Mouse (Mus musculus) kidney, embryonic 16.5 days (tissue): ENCODE data around the gene Tubb4a. TPM values are rescaled to one million over a fixed set of nuclear protein-coding genes. Genes with fewer than 3 reads are reported as not detected.

ENCODE experiments used
- ATAC-seq: fragments of 200-750 bp; cut with Nextera tagmentation; 2 replicates; pipeline ENCODE4 v1.8.0; 2017; ENCODE audit warnings: moderate TSS enrichment; ENCODE audit not compliant: low FRiP score, low TSS enrichment
- H3K27ac ChIP-seq: fragments of 300-500 bp; sonication (generic); 2 replicates; pipeline ENCODE4 v1.5.1; 2014; ENCODE audit warnings: low read length
- H3K27me3 ChIP-seq: fragments of 300-500 bp; sonication (generic); 2 replicates; pipeline ENCODE4 v1.6.1; 2014; ENCODE audit warnings: low read length, control low read depth, mixed read lengths; ENCODE audit not compliant: insufficient read depth
- H3K36me3 ChIP-seq: fragments of 300-500 bp; sonication (generic); 2 replicates; pipeline ENCODE4 v1.6.1; 2014; ENCODE audit warnings: low read length, control low read depth, mixed read lengths; ENCODE audit not compliant: insufficient read depth
- H3K4me1 ChIP-seq: fragments of 300-500 bp; sonication (generic); 2 replicates; pipeline ENCODE4 v1.6.1; 2014; ENCODE audit warnings: low read length, control low read depth, mixed read lengths; ENCODE audit not compliant: insufficient read depth
- H3K4me2 ChIP-seq: fragments of 300-500 bp; sonication (generic); replicated peaks from 2 replicates; pipeline ENCODE4 v1.6.1; 2014; ENCODE audit warnings: low read depth, low read length
- H3K4me3 ChIP-seq: fragments of 300-500 bp; sonication (generic); 2 replicates; pipeline ENCODE4 v1.5.1; 2014; ENCODE audit warnings: mild to moderate bottlenecking, low read length
- H3K9ac ChIP-seq: fragments of 300-500 bp; sonication (generic); replicated peaks from 2 replicates; pipeline ENCODE4 v1.6.1; 2014; ENCODE audit warnings: low read length
- H3K9me3 ChIP-seq: fragments of 300-500 bp; sonication (generic); 2 replicates; pipeline ENCODE4 v1.6.1; 2016; ENCODE audit warnings: low read length, control low read depth
- WGBS: fragments of 180-500 bp; shearing (Covaris S2); extraction: QIAGEN DNeasy Blood & Tissue Kit; methylation state at CpG from one replicate; pipeline ENCODE4 v1.1.7; 2014; 5-methylcytosine and 5-hydroxymethylcytosine counted together
- polyA plus RNA-seq: library from polyadenylated mRNA; unstranded; fragments of >200 nt; fragmentation: Nextera tagmentation; extraction: Ambion mirVana; gene quantifications from 2 replicates; pipeline ENCODE4 v1.2.1, GENCODE M21; 2015

Tubb4a gene
- polyA plus RNA-seq, 1 experiment from 2014 or later: 25.2 TPM

DNA sequence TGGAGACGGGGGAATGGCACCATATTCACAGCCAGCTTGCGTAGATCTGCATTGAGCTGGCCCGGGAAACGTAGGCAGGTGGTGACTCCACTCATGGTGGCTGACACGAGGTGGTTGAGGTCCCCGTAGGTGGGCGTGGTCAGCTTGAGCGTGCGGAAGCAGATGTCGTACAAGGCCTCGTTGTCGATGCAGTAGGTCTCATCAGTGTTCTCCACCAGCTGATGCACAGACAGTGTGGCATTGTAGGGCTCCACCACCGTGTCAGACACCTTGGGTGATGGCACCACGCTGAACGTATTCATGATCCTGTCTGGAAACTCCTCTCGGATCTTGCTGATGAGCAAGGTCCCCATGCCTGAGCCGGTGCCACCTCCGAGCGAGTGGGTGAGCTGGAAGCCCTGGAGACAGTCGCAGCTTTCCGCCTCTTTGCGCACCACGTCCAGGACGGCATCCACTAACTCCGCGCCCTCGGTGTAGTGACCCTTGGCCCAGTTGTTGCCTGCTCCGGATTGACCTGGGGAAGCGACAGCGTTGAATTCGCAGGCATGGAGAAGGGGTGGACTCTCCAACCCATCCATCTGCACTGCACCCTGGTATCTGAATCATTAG, 6.2 kb downstream of the Tubb4a start:
- Histone ChIP-seq H3K9ac (no peak overlapping the region), H3K27me3 (no peaks in the 10 kb centered on the region), H3K4me3 (no peak overlapping the region), H3K4me1 (no peaks in the 10 kb centered on the region), H3K9me3 (no peaks in the 10 kb centered on the region), H3K4me2 (no peak overlapping the region), H3K27ac (no peak overlapping the region), H3K36me3 (peaks cover 7% of the 10 kb centered on the region; the same call in 1 of the 2 replicates)
- 93% methylated on average over 31 of the region's 31 CpGs for WGBS
- no peak for ATAC-seq

DNA sequence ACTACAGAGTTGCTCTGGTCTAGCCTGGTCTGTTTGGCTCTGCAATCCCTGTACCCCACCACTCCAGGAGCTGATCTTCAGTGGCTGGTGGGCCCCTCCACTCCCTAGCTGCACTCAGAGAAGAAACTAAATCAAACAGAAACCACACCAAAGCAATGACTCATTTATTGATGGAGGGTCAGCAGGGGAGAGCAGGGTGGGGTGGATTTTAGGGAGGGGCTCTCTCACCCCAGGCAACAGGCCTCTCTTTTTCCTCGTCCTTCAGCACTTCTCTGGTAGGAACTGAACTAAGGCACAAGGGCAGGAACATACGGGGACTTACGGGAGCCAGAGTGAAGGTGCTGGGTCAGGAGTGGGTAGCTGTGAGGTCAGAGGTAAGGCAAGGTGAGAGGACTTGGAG, 7.7 kb downstream of the Tubb4a start:
- WGBS: 76% methylated on average over 3 of the region's 3 CpGs
- peaks cover 7% of the 10 kb centered on the region; the same call in 1 of the 2 replicates for H3K36me3 ChIP-seq
- no peaks in the 10 kb centered on the region for H3K9me3 ChIP-seq
- H3K4me2 ChIP-seq: no peak overlapping the region
- H3K4me3 ChIP-seq: no peak overlapping the region
- no peaks in the 10 kb centered on the region for H3K4me1 ChIP-seq
- no peaks in the 10 kb centered on the region for H3K27me3 ChIP-seq
- no peak for ATAC-seq
- no peak overlapping the region for H3K27ac ChIP-seq
- H3K9ac ChIP-seq: no peak overlapping the region

DNA sequence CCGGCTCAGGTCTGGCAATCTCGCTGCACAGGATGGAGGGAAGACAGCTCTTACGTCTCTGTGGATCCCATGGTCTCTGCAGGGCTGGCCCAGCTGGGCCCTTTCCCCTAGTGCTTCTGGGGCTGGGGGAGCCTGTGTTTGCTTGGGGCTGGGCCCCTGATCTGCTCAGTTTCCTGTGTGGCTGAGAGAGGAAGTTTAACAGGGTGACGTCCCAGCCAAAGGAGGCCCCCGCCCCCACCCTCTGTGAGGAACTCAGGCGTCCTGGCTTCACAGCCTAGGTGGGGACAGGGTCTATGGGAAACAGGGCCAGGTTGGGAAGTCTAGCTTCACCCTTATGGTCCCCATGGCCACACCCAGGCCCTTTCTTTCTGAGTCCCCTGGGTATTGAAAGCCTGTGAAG, 9.2 kb downstream of the Tubb4a start, which contains the start of gene Dennd1c:
TSS of gene Dennd1c (minus strand) at position 179 of the 400 bp plus-strand sequence.
- Histone ChIP-seq H3K9me3 (no peaks in the 10 kb centered on the region), H3K27ac (no peak within 1 kb of the TSS), H3K9ac (no peak within 1 kb of the TSS; the same call in 1 of the 2 replicates), H3K4me2 (no peak within 1 kb of the TSS), H3K4me1 (no peaks in the 10 kb centered on the region), H3K4me3 (no peak within 1 kb of the TSS), H3K36me3 (peaks cover 7% of the 10 kb centered on the region; the same call in 1 of the 2 replicates), H3K27me3 (no peaks in the 10 kb centered on the region)
- 0 out of 2 replicates have a peak, but pooled peaks have one; percentile 25 for ATAC-seq
- 46% methylated on average over 6 of the region's 6 CpGs for whole genome bisulfite sequencing

DNA sequence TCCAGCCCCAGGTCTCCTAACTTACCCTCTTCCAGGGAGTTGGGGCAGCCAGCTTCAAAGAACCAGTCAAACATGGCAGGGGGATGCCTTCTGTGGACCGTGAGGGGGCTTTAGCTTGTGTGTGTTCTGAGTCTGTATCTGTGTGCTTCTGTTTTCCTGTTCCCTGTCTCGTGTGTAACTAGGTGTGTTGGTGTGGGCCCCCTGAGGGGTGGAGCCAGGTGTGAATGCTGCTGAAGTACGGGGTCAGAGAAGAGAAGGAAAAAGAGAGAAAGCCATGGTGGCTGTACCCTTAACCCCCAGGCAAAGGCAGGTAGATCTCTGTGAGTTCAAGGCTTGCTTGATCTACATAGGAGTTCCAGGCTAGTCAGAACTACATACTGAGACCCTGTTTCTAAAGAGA, 10.7 kb downstream of the Tubb4a start:
- no peak overlapping the region for H3K9ac ChIP-seq
- H3K27me3 ChIP-seq: no peaks in the 10 kb centered on the region
- no peak overlapping the region for H3K27ac ChIP-seq
- no peak for ATAC-seq
- no peaks in the 10 kb centered on the region for H3K4me1 ChIP-seq
- H3K4me3 ChIP-seq: no peak overlapping the region
- H3K9me3 ChIP-seq: no peaks in the 10 kb centered on the region
- peaks cover 7% of the 10 kb centered on the region; the same call in 1 of the 2 replicates for H3K36me3 ChIP-seq
- WGBS: 68% methylated on average over 3 of the region's 3 CpGs
- no peak overlapping the region for H3K4me2 ChIP-seq

DNA sequence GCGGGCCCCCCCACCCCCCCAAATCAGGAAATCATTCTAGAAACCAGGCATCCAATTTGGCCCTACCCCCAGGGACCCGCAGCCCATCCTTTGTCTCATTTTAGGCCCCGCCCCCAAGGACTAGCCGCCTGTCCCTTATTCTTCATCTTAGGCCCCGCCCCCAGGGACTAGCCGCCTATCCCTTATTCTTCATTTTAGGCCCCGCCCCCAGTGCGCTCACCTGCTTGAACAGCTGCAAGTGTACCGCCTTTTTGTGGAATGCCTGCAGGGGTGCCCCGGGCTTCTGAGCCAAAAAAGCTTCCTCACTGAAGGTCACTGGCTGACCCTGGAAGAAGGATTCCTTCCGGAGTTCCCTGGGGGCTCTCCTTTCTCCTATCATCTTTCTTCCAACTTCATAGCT, 16.9 kb downstream of the Tubb4a start:
- Histone ChIP-seq H3K9me3 (no peaks in the 10 kb centered on the region), H3K36me3 (no peaks in the 10 kb centered on the region), H3K4me1 (peaks cover 8% of the 10 kb centered on the region; the same call in 1 of the 2 replicates), H3K4me3 (peak overlapping the region; percentile 36), H3K27ac (no peak overlapping the region), H3K4me2 (peak overlapping the region; percentile 43), H3K27me3 (peaks cover 3% of the 10 kb centered on the region; the same call in 1 of the 2 replicates), H3K9ac (no peak overlapping the region)
- peak; percentile 78 for ATAC-seq
- whole genome bisulfite sequencing: 2% methylated on average over 11 of the region's 11 CpGs

DNA sequence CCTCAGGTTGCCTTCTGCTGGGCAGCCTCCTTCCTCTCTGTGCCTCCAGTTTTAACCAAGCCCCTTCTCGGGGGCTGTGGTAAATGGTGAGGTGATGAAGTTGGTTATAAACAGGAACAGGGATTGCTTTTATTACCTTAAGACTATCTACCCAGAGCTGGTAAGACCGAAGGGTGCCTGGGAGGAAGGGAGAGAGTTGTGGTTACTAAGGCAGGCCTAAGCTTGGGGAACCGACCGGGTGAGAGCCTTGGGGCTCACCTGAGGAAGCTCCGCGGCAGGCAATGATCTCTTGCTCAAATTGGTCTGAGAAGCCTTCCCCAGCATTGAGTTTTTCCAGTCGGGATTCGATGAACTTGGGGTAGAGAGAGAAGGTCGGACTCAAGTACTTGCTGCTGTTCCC, 17.3 kb downstream of the Tubb4a start:
- Histone ChIP-seq H3K36me3 (no peaks in the 10 kb centered on the region), H3K27me3 (peaks cover 3% of the 10 kb centered on the region; the same call in 1 of the 2 replicates), H3K27ac (no peak overlapping the region), H3K9me3 (no peaks in the 10 kb centered on the region), H3K9ac (peak overlapping the region; percentile 45; the same call in 1 of the 2 replicates), H3K4me2 (peak overlapping the region; percentile 43), H3K4me1 (peaks cover 8% of the 10 kb centered on the region; the same call in 1 of the 2 replicates), H3K4me3 (peak overlapping the region; percentile 36)
- ATAC-seq: peak; percentile 28; the same call in 1 of the 2 replicates
- WGBS: 10% methylated on average over 9 of the region's 9 CpGs

DNA sequence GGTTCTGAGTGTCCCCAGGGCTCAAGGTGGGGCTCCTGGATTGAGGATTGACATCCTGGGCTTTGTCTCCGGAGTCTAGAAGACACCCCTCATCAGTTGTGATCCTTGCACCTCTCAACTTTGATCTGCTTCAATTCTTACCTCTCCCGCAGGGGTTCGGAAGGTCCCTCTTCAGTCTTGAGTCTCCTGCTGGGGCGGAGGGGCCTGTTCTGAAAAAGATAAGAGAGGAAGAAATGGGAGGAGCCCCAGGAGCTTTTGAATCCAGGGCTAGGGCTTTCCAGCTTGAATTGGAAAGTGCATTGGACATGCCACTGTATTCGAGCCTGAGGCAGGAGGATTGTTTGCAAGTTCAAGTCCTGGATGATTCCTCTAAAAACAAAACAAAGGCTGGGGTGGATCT, 20.7 kb downstream of the Tubb4a start:
- Histone ChIP-seq H3K27me3 (peaks cover 20% of the 10 kb centered on the region), H3K4me1 (peaks cover 11% of the 10 kb centered on the region), H3K36me3 (no peaks in the 10 kb centered on the region), H3K4me2 (no peak overlapping the region), H3K9ac (no peak overlapping the region), H3K9me3 (no peaks in the 10 kb centered on the region), H3K27ac (no peak overlapping the region), H3K4me3 (no peak overlapping the region)
- 72% methylated on average over 5 of the region's 5 CpGs for WGBS
- ATAC-seq: no peak

DNA sequence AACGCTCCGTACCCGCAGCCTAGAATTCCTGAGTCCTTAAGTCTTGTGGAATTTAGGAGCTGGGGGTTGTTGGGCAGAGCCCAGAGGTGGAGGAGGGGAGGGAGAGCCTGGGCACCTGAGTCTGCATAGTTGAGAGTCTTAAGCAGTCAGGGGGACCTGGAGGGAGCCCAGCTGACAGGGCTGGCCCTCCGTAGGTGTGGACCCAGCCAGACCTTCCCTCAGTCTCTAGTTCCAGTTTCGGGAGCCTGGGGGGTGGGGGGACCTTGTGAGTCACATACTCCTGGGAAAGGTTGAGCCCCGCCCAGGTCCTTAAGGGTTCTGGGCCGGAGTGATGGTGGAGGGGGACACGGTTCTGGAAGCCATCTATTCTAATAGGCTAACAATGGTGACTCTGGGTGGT, 24.6 kb downstream of the Tubb4a start:
- Histone ChIP-seq H3K4me1 (peaks cover 19% of the 10 kb centered on the region), H3K4me2 (peak overlapping the region; percentile 54), H3K9me3 (no peaks in the 10 kb centered on the region), H3K9ac (peak overlapping the region; percentile 74), H3K4me3 (peak overlapping the region; percentile 59), H3K27me3 (peaks cover 28% of the 10 kb centered on the region), H3K36me3 (no peaks in the 10 kb centered on the region), H3K27ac (peak overlapping the region; percentile 93)
- WGBS: 10% methylated on average over 8 of the region's 8 CpGs
- ATAC-seq: no peak

DNA sequence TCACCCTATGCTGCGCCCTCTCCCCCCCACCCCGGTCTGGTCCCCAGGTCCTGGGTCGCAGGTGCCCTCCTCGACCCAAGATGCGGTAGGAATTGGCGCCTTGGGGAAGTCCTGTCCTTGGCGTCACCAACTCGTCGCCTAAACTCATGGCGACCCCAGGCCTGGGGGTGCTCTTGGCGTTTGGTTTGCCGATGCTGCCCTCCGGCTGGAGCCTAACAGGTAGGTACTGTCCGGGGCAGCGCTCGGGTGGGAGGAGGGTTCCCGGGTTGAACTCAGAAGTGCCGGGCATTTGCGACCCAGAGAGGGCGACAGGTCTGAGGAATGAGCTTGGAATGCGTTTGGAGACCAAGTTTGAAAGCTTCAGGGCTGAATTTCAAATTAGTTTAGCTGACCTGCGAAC, 25.0 kb downstream of the Tubb4a start:
- H3K4me3 ChIP-seq: peak overlapping the region; percentile 59
- no peaks in the 10 kb centered on the region for H3K9me3 ChIP-seq
- peak overlapping the region; percentile 74 for H3K9ac ChIP-seq
- no peak; the same call in 1 of the 2 replicates for ATAC-seq
- H3K4me1 ChIP-seq: peaks cover 19% of the 10 kb centered on the region
- no peaks in the 10 kb centered on the region for H3K36me3 ChIP-seq
- peaks cover 28% of the 10 kb centered on the region for H3K27me3 ChIP-seq
- 1% methylated on average over 21 of the region's 22 CpGs for WGBS
- peak overlapping the region; percentile 93 for H3K27ac ChIP-seq
- H3K4me2 ChIP-seq: peak overlapping the region; percentile 54

DNA sequence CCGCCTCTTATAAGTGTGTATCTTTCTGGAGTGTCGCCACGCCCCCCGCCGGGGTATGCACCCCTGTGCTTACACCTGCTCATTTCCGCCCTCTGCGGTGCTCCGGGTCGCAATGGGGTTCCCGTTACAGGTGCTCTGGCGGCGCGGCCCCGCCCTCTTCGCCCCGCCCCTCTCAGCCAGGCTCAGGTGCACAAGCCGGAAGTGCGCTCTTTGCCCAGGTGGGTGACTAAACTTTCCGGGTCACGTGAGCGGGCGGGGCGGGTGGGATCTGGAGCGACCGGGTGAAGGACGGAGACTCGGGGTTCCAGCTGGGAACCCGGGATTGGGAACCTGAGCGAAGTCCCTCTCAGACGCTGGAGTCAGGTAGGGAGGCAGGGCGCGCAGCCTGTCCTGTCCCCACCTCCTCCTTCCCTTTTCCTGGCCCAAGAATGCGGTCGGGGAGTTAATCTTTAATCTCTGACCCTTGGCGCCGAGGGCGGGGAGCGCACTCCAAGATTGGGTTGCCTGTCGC, 25.5 kb downstream of the Tubb4a start:
- Histone ChIP-seq H3K4me1 (peaks cover 19% of the 10 kb centered on the region), H3K27me3 (peaks cover 28% of the 10 kb centered on the region), H3K9me3 (no peaks in the 10 kb centered on the region), H3K4me3 (peak overlapping the region; percentile 59), H3K36me3 (no peaks in the 10 kb centered on the region), H3K4me2 (peak overlapping the region; percentile 54), H3K27ac (peak overlapping the region; percentile 93), H3K9ac (peak overlapping the region; percentile 74)
- ATAC-seq: peak; percentile 24
- under 1% methylated on average over 36 of the region's 39 CpGs for WGBS
